Mouse (Mus musculus): ENCODE measurements around the gene Slc7a8.

The Slc7a8 gene

GRCm38 (mm10) chr14:54701298-54701697 lies 80.4 kb downstream of the Slc7a8 start:
- DNase-seq (ENCODE audit: low read depth in 2 of 2, low spot score in 2 of 2) = peak; percentile 79 to 86

- DNase-seq (ENCODE audit: low read depth in 2 of 2, low spot score in 2 of 2) = no peak
Measured at GRCm38 (mm10) chr14:54699586-54699985, 82.2 kb downstream of the Slc7a8 start.

GRCm38 (mm10) chr14:54698733-54699132 lies 83.0 kb downstream of the Slc7a8 start, which contains the start of gene Gm29776:
Gm29776 (minus strand) TSS chr14:54698833.
- no peak for DNase-seq (ENCODE audit: low read depth in 2 of 2, low spot score in 2 of 2)

- no peak for DNase-seq (ENCODE audit: low read depth in 2 of 2, low spot score in 2 of 2)
Measured at GRCm38 (mm10) chr14:54696752-54697151, 85.0 kb downstream of the Slc7a8 start.

- no peak for DNase-seq (ENCODE audit: low read depth in 2 of 2, low spot score in 2 of 2)
Measured at GRCm38 (mm10) chr14:54695042-54695441, 86.7 kb downstream of the Slc7a8 start.

- no peak for DNase-seq (ENCODE audit: low read depth in 2 of 2, low spot score in 2 of 2)
Measured at GRCm38 (mm10) chr14:54687251-54687650, 94.5 kb downstream of the Slc7a8 start.

- peak; percentile 100 for DNase-seq (ENCODE audit: low read depth in 2 of 2, low spot score in 2 of 2)
Measured at GRCm38 (mm10) chr14:54686522-54687143, 95.1 kb downstream of the Slc7a8 start, which contains the start of gene Acin1. Acin1 (minus strand) TSS chr14:54686931.

- DNase-seq (ENCODE audit: low read depth in 2 of 2, low spot score in 2 of 2) = no peak
Measured at GRCm38 (mm10) chr14:54686063-54686521, 95.7 kb downstream of the Slc7a8 start, which contains the start of gene 1700123O20Rik. 1700123O20Rik (plus strand) TSS chr14:54686216.

- no peak for DNase-seq (ENCODE audit: low read depth in 2 of 2, low spot score in 2 of 2)
Measured at GRCm38 (mm10) chr14:54685471-54685870, 96.3 kb downstream of the Slc7a8 start.

- peak in 1 of 2 experiments; percentile 25 for DNase-seq (ENCODE audit: low read depth in 2 of 2, low spot score in 2 of 2)
Measured at GRCm38 (mm10) chr14:54682396-54682795, 99.3 kb downstream of the Slc7a8 start.

GRCm38 (mm10) chr14:54678657-54679304 lies 103.0 kb downstream of the Slc7a8 start:
- DNase-seq (ENCODE audit: low read depth in 2 of 2, low spot score in 2 of 2) = no peak

- no peak for DNase-seq (ENCODE audit: low read depth in 2 of 2, low spot score in 2 of 2)
Measured at GRCm38 (mm10) chr14:54676290-54676689, 105.5 kb downstream of the Slc7a8 start.

- no peak for DNase-seq (ENCODE audit: low read depth in 2 of 2, low spot score in 2 of 2)
Measured at GRCm38 (mm10) chr14:54674317-54674716, 107.4 kb downstream of the Slc7a8 start.

All from CD8-positive naive resting alpha-beta T cell, adult 2 months (primary cell).